Mouse (Mus musculus) myocyte (in vitro differentiated cells): ENCODE data around the gene Scrn2. TPM values are rescaled to one million over a fixed set of nuclear protein-coding genes. Genes with fewer than 3 reads are reported as not detected.

Experiments
- H3K27me3 ChIP-seq: one replicate; pipeline ENCODE4 v1.6.1; 2011; ENCODE audit not compliant: control insufficient read depth, insufficient read depth, insufficient read length
- H3K36me3 ChIP-seq: one replicate; pipeline ENCODE4 v1.6.1; 2011; ENCODE audit not compliant: control insufficient read depth, insufficient read depth
- H3K4me2 ChIP-seq: one replicate; pipeline ENCODE4 v1.6.1; 2011; ENCODE audit warnings: low read depth, control low read depth
- H3K4me3 ChIP-seq: one replicate; pipeline ENCODE4 v1.5.1; 2011; ENCODE audit warnings: mild to moderate bottlenecking, control low read depth, moderate library complexity
- H3K79me2 ChIP-seq: one replicate; pipeline ENCODE4 v1.6.1; 2011; ENCODE audit not compliant: control insufficient read depth, insufficient read depth
- H3ac ChIP-seq: one replicate; pipeline ENCODE4 v1.6.1; 2011; ENCODE audit not compliant: control insufficient read depth, insufficient read length
- CEBPB ChIP-seq: IDR thresholded peaks from 2 replicates; pipeline ENCODE4 v1.6.1; 2011; ENCODE audit warnings: mild to moderate bottlenecking, moderate library complexity; ENCODE audit not compliant: poor library complexity, insufficient read depth, severe bottlenecking
- E2F4 ChIP-seq: IDR thresholded peaks from one replicate; pipeline ENCODE4 v1.6.1; 2011; ENCODE audit warnings: mild to moderate bottlenecking, control low read depth, moderate library complexity; ENCODE audit not compliant: insufficient read depth
- MAX ChIP-seq: IDR thresholded peaks from one replicate; pipeline ENCODE4 v1.6.1; 2011; ENCODE audit warnings: low read depth, mild to moderate bottlenecking, control low read depth
- MYOD1 ChIP-seq, 3 experiments: IDR thresholded peaks; one replicate each; pipeline ENCODE4 v1.6.1; 2011; ENCODE audit warnings: control low read depth in 2 of 3, low read depth in 2 of 3, mild to moderate bottlenecking in 2 of 3, moderate library complexity in 1 of 3; ENCODE audit not compliant: insufficient read length in 2 of 3, control insufficient read depth in 1 of 3
- MYOG ChIP-seq, 3 experiments: IDR thresholded peaks; one replicate each; pipeline ENCODE4 v1.6.1; 2011; ENCODE audit warnings: control low read depth in 2 of 3, low read depth in 2 of 3, mild to moderate bottlenecking in 2 of 3; ENCODE audit not compliant: insufficient read length in 2 of 3, control insufficient read depth in 1 of 3, insufficient read depth in 1 of 3
- POLR2A ChIP-seq: IDR thresholded peaks from one replicate; pipeline ENCODE4 v1.6.1; 2011; ENCODE audit warnings: low read depth, mild to moderate bottlenecking, control low read depth, moderate library complexity; ENCODE audit not compliant: insufficient read length
- POLR2AphosphoS2 ChIP-seq: IDR thresholded peaks from one replicate; pipeline ENCODE4 v1.6.1; 2011; ENCODE audit warnings: low read depth, control low read depth; ENCODE audit not compliant: insufficient read length
- REST ChIP-seq: IDR thresholded peaks from one replicate; pipeline ENCODE4 v1.6.1; 2011; ENCODE audit warnings: mild to moderate bottlenecking, control low read depth, moderate library complexity; ENCODE audit not compliant: insufficient read depth, insufficient read length
- TCF12 ChIP-seq: IDR thresholded peaks from one replicate; pipeline ENCODE4 v1.6.1; 2011; ENCODE audit warnings: mild to moderate bottlenecking, control low read depth; ENCODE audit not compliant: poor library complexity, insufficient read depth, severe bottlenecking
- TCF3 ChIP-seq: IDR thresholded peaks from one replicate; pipeline ENCODE4 v1.6.1; 2011; ENCODE audit warnings: low read depth, control low read depth; ENCODE audit not compliant: insufficient read length
- USF1 ChIP-seq: IDR thresholded peaks from one replicate; pipeline ENCODE4 v1.6.1; 2011; ENCODE audit warnings: low read depth, mild to moderate bottlenecking, control low read depth, moderate library complexity
- polyA plus RNA-seq: library from polyadenylated mRNA; unstranded; fragments of >200 nt; fragmentation: generic; extraction: Trizol; gene quantifications from one replicate; pipeline ENCODE4 v1.2.1, GENCODE M21; 2012; ENCODE audit warnings: missing spikeins

Gene Scrn2
- polyA plus RNA-seq = 22.4 TPM

DNA sequence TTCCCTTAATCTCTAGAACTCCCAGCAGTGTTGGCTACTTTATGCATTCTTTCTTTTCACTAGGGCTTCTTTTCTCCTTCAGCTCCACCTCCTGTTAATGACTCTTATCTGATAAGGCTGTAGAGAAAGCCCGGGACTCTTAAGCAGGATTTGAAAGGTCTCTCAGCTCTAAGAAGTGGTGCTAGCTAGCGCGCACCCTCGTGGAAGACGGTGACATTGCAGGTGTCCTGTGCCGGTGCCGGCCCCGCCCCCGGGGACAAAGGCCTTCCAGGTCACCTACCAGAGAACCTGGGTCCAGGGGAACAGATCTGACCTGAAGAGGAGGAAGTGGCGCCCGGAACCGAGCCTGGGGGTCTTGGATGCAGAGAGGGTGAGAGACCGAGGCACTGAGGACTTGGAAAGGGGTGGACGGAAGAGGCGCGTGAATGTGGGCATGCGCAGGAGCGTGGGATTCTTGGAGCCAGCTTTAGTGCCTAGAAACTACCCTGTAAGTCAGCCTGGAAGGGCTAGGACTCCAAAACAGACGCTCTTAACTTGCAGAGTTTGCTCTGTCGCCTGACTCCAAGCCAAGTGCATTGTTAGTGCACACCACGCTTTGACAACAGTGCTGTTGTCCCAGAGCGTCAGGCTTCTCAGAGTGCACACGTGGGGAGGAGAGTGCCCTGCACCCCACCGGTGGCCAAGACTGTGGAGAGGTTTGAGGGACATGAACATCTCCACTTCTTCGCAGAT lies at the start of gene Scrn2:
Gene Scrn2 (plus strand): TSS at position 253 of the 732 bp plus-strand sequence.
- Histone ChIP-seq H3K4me2 (peak within 1 kb of the TSS; percentile 96), H3ac (peak within 1 kb of the TSS; percentile 20), H3K36me3 (no peaks in the 10 kb centered on the region), H3K79me2 (peaks cover 5% of the 10 kb centered on the region), H3K27me3 (no peaks in the 10 kb centered on the region), H3K4me3 (peak within 1 kb of the TSS; percentile 36)
- TF ChIP-seq E2F4 (no peak), USF1 (no peak), CEBPB (no peak), POLR2A (peak; percentile 13)

DNA sequence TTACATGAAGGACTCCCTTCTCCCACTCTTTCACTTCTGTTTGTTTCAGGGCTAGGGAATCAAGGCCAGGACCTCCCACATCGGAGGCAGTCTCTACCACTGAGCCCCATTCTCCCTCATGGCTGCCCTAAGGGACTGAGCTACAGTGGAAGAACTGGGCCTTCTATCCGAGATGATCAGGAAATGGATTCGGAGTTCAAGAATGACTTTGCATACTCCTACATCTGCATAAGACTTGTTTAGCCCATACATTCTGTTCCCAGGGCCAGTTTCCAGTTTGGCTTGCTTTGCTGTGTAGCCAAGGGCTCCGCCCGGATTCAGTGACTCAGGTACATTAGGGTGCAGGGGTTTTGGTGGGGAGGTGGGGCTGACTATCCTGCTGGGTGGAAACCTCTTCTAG lies 49.7 kb upstream of the Scrn2 start:
- TF ChIP-seq POLR2A = no peak
- TF ChIP-seq POLR2AphosphoS2 = no peak
- no peak for TF ChIP-seq MYOG (IDR thresholded peaks at IDR 0.05; ENCODE audit: control insufficient read depth in 1 of 3, insufficient read depth in 1 of 3, insufficient read length in 2 of 3, low read depth in 2 of 3)
- TF ChIP-seq REST = no peak
- TF ChIP-seq MAX = no peak
- TF ChIP-seq USF1 = no peak
- TF ChIP-seq TCF12 = no peak
- TF ChIP-seq TCF3 = no peak
- Histone ChIP-seq H3K36me3 (no peaks in the 10 kb centered on the region), H3ac (no peak overlapping the region), H3K4me3 (no peak overlapping the region), H3K79me2 (peaks cover 11% of the 10 kb centered on the region), H3K27me3 (no peaks in the 10 kb centered on the region), H3K4me2 (no peak overlapping the region)

DNA sequence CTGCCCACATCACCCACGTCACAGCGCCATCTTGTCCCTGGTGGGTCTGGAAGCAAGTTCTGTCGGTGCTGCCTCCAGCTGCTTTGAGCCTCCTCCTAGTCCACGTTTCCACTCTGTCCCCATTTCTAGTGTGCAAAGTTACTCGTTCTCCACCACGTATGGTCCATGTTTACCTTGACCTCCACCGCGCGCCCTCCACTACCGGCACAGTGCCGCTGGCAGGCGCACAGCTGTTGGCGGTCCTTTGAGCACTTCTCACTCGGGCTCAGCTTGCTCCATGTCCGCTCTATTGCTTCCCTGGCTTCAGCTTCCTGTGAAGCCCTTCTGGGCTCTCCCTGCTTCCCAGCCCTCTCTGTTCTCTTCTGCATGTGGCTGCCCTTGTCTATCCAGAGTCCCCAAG lies 48.3 kb upstream of the Scrn2 start:
- TF ChIP-seq MYOG (IDR thresholded peaks at IDR 0.05; ENCODE audit: control insufficient read depth in 1 of 3, insufficient read depth in 1 of 3, insufficient read length in 2 of 3, low read depth in 2 of 3) = no peak
- TF ChIP-seq MAX = no peak
- TF ChIP-seq TCF12 = no peak
- TF ChIP-seq POLR2AphosphoS2 = no peak
- TF ChIP-seq REST = no peak
- no peak for TF ChIP-seq POLR2A
- TF ChIP-seq USF1 = no peak
- no peak for TF ChIP-seq TCF3
- TF ChIP-seq E2F4 = no peak
- TF ChIP-seq CEBPB = no peak
- Histone ChIP-seq H3K4me2 (no peak overlapping the region), H3ac (no peak overlapping the region), H3K27me3 (no peaks in the 10 kb centered on the region), H3K4me3 (no peak overlapping the region), H3K36me3 (no peaks in the 10 kb centered on the region), H3K79me2 (peaks cover 4% of the 10 kb centered on the region)

DNA sequence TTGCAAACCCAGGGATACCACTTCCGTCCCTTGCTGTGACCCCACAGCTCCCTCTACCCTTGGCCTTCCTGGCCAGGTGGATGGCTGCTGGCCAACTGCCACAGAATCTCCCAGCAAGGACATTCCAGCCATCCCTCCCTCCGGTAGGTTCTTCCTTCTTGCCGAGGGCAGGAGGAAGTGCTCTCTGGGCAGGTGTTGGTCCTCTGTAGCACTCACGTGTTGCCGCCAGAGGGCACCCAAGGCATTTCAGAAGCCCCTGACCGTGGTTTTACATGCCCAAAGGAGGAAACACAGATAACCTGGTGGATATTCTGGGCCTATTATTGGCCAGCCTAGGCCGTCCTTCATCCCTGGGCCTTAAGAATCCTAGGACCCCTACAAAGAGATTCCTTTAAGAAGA lies 47.4 kb upstream of the Scrn2 start:
- H3K79me2 ChIP-seq = no peaks in the 10 kb centered on the region
- peak overlapping the region; percentile 31 for H3K4me2 ChIP-seq
- H3K36me3 ChIP-seq = no peaks in the 10 kb centered on the region
- no peak for TF ChIP-seq CEBPB
- peak in 1 of 3 experiments; percentile 8 for TF ChIP-seq MYOD1 (IDR thresholded peaks at IDR 0.05; ENCODE audit: control insufficient read depth in 1 of 3, insufficient read length in 2 of 3, low read depth in 2 of 3)
- no peak for TF ChIP-seq TCF3
- H3ac ChIP-seq = no peak overlapping the region
- no peak overlapping the region for H3K4me3 ChIP-seq
- H3K27me3 ChIP-seq = no peaks in the 10 kb centered on the region

DNA sequence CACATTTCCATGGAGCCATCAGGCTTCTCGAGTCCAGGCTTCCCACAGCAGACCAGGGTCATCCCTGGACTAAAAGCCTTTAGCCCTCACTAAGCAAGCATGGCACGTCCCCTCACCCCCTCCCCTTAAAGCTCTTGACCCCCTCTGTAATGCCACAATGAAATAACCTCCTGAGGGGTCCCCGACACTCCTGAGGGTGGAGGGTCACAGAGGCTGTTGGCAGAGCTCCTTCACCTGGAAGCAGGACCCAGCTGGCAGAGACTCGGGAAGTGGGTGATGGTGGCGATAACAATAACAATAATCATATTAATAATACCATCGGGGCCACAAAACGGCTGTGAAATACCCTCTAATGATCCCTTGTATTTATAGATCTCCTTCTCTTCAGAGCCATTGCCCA lies 46.9 kb upstream of the Scrn2 start, which contains the start of gene Sp2:
Gene Sp2 (minus strand): TSS at position 101 of the 400 bp plus-strand sequence.
- Histone ChIP-seq H3K27me3 (no peaks in the 10 kb centered on the region), H3K79me2 (no peaks in the 10 kb centered on the region), H3K4me3 (no peak within 1 kb of the TSS), H3ac (no peak within 1 kb of the TSS), H3K4me2 (peak within 1 kb of the TSS; percentile 31), H3K36me3 (no peaks in the 10 kb centered on the region)
- no peak for TF ChIP-seq MYOG (IDR thresholded peaks at IDR 0.05; ENCODE audit: control insufficient read depth in 1 of 3, insufficient read depth in 1 of 3, insufficient read length in 2 of 3, low read depth in 2 of 3)
- TF ChIP-seq MAX = no peak
- no peak for TF ChIP-seq E2F4
